Mouse (Mus musculus) bone marrow macrophage, adult 2 months (primary cell): ENCODE data around the gene Clip2.

ENCODE experiments used
- CTCF ChIP-seq: IDR thresholded peaks from 2 replicates; pipeline ENCODE4 v1.5.1; 2012; ENCODE audit warnings: low read depth, mild to moderate bottlenecking, low read length, moderate library complexity
- POLR2A ChIP-seq: IDR thresholded peaks from 2 replicates; pipeline ENCODE4 v1.6.1; 2012; ENCODE audit warnings: mild to moderate bottlenecking, low read depth, low read length, borderline replicate concordance

- no peak for TF ChIP-seq CTCF
- TF ChIP-seq POLR2A, result no peak
These were observed 40.1 kb downstream of the Clip2 start for GRCm38 (mm10) chr5:134512086-134512485.
